Mouse (Mus musculus) large intestine, adult 2 months (tissue): ENCODE measurements at regions not wholly inside any gene's neighbourhood (a gene's known extent, or its start where the extent isn't known, plus 50 kb on each side); places are given as distances from the start of the nearest gene placed in this dataset.
"Not testable (repeated sequence)": the region's sequence is repeated elsewhere in the genome, so short reads cannot be mapped to it uniquely, and the experiment has no call there.

Experiments
- DNase-seq: peaks from one replicate; pipeline ENCODE4 v3.0.0-alpha.2; 2012; ENCODE audit warnings: low read depth, low spot score
- WGBS: fragments of 180-500 bp; shearing (Covaris S2); methylation state at CpG from one replicate; pipeline ENCODE4 v1.1.7; 2018; 5-methylcytosine and 5-hydroxymethylcytosine counted together

DNA sequence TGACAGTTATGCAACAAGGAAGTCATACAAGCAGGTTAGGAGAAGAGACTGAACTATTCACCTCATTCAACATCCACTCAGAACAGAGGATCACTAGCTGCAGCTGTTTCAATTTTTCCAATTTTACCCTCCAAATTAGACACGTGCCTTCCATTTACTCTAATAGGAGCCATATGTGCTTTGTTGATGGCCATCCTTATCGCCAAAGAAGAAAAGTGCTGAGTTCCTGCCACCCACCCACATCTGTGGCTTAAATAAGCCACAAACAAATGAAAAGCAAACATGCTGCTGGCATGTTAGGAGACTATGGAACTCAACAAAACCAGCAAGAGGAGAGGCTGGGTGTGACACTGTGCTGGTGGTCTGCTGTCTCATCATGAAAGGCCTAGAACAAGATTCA, 1786.1 kb downstream of the 9330182O14Rik start:
- DNase-seq: no peak
- 80% methylated on average over 2 of the region's 2 CpGs for WGBS

DNA sequence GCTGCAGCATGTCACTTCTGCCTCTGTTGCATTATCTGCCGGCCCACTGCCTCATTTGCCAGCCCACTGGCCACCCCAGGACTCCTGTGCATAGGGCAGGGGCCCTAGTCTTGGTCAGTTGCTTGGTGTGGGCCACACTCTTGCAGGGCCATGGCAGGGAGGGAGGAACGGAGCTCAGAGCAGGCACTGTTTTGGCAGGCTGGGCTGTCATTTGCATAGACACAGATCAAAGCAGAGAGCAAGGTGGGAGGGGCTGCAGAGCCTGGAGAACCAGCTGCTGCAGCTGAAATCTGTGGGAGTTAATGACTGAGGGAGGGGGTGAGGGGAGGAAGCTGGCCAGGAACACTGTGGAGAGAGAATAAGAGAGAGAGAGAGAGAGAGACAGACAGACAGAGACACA, 1802.5 kb downstream of the 9330182O14Rik start:
- 50% methylated on average over 2 of the region's 2 CpGs for WGBS
- no peak for DNase-seq

DNA sequence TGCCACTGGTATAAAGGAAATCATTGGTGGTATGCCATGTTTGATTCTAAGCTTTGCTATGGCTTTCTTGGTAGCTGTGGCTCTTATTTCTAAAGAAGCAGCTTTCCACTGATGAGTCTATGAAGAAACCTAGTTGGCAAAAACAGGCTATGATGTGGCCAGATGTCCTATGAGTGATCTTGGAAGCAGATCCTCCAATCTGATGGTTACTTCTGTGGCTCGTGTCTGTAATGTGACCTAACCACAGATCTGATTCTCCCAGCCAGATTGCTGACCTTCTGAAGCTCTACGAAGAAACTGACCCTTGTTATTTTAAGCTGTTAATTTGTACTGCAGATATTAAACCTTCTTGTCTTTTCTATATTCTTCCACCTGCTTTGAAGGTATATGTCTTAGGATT, 1811.1 kb downstream of the 9330182O14Rik start:
- WGBS: 79% methylated on average over 2 of the region's 2 CpGs
- DNase-seq: no peak

DNA sequence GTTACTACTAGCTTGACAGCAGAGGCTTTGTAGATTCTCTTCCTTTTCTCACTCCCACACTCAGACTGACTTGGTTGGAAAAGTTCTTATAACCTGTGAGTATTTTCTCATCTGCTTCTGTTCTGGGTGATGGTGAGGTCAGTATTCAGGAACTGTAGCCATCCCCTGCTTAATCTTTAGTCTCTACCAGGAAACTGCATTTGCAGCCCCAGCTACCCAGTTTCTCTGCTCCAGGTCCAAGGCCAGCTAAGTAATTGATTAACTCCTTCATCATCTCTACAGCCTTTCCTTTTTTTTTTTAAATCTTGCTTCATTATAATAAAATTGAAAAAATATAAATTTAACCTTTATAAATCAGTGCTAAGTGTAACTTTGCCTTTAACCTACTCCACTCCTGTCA, 1813.7 kb downstream of the 9330182O14Rik start:
- DNase-seq: no peak

DNA sequence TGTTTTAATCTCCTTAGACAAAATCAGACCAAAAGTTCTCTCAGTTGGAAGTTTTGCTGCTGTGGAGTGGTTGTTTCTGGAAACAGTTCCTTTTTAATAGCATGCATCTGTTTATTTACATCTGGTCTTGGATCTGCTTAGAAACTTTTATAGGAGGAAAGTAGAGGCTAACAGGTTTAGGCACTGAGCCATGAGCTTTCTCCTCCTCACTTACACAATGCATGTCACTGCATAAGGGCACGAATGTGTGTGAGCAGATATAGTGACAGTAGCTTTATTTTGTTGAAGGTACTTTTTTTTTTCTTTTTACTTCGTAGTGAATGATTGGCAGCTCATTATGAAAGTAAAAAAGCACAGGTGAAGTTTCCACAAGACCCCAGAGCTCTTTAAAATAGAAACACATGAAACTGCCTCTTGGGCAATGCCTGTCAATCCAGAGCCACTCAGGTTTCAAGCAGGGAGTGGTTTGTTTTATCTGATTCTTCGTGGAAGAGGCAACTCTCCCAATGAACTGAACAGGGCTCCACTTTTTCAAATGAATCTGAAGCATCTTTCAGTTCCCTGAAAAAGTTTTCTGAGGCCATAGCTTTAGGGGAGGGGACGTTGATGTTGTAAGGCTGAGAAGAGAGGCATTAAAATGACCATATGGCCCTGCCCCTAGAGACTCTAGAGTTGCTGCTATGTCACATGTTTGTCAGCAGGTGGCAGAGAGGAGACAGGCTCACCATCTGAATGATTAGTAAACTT, 1814.4 kb downstream of the 9330182O14Rik start:
- DNase-seq: no peak

DNA sequence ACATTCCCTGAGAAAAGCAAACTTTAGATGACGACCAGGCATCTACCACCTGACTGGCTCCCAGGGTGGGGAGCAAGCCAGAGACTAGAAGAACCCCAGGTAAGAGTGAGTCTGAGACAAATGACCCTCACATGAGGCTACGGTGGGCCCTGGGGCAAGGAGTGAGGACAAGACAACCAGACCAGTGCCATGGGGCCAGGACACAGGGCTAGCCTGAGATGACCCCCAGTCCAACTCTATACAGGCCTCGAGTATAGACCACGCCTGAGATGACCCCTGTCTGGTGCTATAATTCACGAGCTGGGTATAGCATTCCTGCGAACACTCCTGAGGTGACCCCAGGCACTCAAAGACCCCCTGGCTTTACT, 1814.9 kb downstream of the 9330182O14Rik start:
- no peak for DNase-seq
- WGBS: 61% methylated on average over 6 of the region's 6 CpGs

More for the DNA sequence above, 1814.4 kb downstream of the 9330182O14Rik start:
- WGBS: 12% methylated on average over 4 of the region's 4 CpGs

DNA sequence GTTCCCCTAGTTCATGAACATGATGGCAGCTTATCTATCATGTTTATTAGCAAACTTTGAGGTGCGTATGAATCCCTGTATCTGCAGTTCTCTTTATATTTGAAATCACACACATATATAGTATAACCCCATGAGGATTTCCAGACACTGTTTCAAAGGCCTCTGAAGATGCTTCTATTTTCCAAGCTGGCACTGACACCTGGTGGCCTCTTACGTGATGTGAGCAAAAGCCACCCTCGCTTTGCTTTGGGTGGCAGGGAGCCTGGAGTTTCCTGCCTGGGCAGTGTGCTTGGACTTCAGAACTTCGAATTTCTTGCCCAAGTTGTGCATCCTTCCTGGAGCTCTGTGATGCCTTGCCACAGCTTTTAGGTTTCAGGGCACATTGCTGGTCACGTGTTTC, 1817.1 kb downstream of the 9330182O14Rik start:
- no peak for DNase-seq
- 61% methylated on average over 5 of the region's 5 CpGs for WGBS

DNA sequence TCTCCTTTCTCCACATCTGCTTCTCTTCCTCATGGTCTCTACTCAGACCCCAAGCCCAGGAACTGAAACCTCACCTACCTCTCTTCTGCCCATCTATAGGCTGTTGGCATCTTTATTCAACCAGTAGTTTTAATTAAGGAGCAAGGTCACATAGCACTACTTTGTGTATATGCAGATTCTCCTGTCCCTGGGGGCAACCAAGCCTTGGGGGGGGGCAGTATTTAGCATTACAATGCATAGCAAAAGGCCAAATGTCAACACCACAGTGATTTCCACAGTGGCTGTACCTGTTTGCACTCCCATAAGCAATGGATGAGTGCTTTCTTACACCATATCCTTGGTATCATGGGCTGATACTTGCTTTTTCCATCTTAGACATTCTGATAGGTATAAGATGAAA, 1826.4 kb downstream of the 9330182O14Rik start:
- no peak for DNase-seq

DNA sequence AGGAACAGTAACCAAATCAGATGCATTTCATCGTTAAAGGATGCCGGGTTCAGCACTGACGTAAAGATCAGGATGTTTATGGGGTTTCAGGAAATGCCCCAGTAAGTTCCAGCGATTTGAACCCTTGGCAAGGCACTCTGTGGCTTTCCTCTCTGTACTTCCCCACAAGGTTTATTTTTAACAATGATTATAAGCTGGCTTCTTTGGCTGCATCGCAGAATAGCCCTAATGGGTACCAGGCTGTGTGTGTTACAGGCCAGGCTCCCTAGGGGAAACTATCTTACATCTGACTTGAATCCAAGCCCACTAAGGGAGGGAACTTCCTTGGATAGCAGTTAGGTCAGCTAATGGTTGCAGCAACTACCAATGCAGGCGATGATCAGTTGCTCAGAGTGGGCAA, 1836.7 kb downstream of the 9330182O14Rik start:
- no peak for DNase-seq
- WGBS: 64% methylated on average over 6 of the region's 6 CpGs

DNA sequence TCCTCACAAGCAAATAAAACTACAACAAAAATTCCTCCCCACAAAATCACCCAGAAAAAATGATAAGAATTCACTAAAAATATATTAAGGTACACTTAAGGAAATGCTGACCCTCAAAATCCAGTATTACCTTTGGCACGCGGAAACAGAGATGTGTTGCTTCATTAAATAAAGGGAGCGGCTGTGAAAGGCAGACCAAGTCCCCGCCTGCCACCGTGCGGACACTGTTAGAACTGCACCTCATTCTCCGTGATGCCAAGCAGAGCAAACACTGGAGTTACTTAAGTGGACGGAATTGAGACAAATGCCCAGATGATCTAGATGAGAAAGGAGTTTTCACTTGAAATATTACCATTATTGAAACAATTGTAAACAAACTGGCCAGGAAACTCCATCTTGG, 1839.1 kb downstream of the 9330182O14Rik start:
- peak; percentile 22 for DNase-seq
- 1% methylated on average over 8 of the region's 8 CpGs for WGBS

DNA sequence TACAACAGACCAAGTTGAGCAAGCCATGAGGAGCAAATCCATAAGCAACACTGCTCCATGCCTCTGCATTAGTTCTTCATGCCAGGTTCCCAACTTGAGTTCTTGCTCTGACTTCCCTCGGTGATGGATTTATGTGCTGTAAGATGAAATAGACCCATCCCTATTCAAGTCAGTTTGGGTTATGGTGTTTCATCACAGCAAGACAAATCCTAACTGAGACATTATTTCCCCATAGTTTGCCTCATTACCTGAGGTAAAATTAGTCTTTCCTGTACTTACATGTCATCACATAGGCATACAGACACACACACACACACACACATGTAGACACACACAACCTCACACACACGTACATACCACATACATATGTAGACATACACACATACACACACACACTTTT, 1843.0 kb downstream of the 9330182O14Rik start:
- DNase-seq: no peak
- 88% methylated on average over 2 of the region's 2 CpGs for WGBS

DNA sequence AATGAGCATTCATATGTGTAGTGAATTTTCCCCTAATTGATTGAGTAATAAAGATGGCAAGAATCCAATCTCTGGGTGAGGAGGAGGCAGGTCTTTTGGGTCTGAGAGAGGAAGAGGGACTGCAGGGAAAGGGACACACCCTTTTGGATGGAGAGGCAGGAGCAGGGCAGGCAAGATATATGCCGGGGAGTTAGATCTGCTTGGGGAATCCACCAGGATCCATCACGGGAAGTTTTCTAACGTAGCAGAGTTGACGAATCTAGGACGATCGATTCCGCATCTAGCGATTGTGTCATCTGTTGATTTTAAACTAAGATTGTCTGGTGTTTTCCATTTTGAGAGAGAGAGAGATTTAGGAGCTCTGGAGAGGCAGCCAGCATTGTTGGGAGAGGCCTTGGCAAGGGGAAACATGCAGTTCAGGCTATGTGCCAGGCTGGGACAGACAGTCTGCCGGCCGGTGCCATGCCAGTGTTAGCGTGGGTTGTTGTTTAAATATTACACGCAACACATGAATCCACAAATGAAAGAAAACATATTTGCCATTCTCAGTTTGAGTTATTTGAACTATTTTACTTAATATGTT, 1843.6 kb downstream of the 9330182O14Rik start:
- DNase-seq: no peak

DNA sequence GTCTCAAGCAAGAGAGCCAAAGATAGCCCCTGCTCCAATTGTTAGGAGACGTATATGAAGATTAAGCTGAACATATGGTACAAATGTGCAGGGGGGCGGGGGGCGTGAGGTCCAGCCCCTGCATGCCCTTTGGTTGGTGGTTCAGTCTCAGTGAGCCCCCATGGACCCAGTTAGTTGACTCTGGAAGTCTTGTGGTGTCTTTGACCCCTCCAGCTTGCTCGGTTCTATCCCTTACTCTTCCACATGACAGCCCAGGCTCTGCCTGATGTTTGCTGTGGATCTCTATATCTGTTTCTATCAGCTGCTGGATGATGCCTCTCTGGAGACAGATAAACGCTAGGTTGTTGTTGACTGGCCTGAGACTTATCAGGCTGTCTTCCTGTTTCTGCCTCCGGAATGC, 1849.1 kb downstream of the 9330182O14Rik start:
- DNase-seq: no peak
- WGBS: 82% methylated on average over 6 of the region's 6 CpGs

More for the DNA sequence above, 1843.6 kb downstream of the 9330182O14Rik start:
- WGBS: 73% methylated on average over 12 of the region's 12 CpGs

DNA sequence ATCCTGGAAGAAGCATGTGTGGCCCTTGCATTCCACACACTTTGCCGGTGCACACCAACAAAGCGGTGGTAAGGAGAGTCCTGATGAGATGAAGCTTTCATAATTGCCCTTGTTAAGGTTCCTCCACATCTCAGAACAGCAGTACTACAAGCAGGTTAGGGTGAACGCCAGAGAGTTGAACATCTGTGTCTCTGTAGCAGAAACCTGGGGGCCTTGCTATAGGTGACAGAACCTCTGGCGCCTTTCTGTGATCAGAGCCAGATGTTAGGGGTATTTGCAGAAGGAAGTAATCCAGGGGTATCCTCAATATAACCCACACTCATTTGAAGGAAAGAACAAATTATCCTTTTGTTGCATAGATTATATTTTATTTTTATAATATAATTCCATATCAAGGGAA, 1850.1 kb downstream of the 9330182O14Rik start:
- WGBS: 83% methylated on average over 4 of the region's 4 CpGs

DNA sequence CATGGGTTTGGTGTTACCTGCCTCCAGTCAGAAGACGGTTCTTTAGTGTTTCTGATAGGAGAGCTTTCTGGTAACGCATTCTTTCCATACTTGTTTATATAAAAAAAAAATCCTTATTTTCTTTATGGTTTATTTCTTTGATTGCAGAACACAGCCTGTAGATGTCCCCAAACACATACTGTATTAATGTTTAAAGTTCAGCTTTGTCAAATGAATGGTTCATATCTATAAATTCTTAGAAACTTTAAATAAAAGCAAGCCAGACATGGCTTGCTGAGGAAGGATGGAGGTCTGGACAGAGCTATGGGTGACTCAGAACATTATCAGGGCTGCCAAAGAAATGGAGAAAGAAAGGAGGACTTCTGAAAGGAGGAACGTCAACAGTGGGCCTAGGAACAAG, 1852.1 kb downstream of the 9330182O14Rik start:
- 68% methylated on average over 3 of the region's 3 CpGs for WGBS
- DNase-seq: no peak

More for the DNA sequence above, 1850.1 kb downstream of the 9330182O14Rik start:
- DNase-seq: no peak

DNA sequence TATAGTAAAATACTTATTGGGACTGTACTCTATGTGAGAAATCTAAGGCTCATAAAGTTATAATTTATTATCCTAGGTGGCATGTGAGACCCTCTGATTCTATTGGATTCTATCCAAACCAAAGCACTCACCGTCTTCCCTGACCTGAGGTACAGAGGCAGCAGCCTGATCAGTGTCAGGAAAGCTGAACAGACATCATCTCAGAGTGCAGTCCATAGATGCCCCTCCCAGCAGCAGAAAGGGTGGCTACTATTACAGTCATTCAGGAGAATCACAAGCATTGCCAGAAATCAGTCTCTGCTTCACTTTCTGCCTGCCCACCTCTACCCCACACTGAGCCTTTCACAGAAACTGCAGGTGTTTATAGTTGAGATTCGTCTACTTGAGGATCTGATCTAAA, 1854.9 kb downstream of the 9330182O14Rik start:
- DNase-seq: no peak
- WGBS: 51% methylated on average over 2 of the region's 2 CpGs

DNA sequence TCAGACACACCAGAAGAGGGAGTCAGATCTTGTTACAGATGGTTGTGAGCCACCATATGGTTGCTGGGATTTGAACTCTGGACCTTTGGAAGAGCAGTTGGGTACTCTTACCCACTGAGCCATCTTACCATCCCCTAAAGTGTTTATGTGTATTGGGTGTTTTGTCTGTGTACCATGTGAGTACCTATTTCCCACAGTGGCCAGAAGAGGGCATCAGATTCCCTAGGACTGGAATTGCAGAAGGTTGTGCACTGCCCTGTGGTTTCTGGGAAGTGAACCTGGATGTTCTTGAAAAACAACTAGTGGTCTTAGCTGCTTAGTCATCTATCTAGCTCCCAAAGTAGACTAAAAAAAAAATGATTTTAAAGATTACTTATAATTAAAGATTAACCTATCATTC, 1857.7 kb downstream of the 9330182O14Rik start:
- no peak for DNase-seq

DNA sequence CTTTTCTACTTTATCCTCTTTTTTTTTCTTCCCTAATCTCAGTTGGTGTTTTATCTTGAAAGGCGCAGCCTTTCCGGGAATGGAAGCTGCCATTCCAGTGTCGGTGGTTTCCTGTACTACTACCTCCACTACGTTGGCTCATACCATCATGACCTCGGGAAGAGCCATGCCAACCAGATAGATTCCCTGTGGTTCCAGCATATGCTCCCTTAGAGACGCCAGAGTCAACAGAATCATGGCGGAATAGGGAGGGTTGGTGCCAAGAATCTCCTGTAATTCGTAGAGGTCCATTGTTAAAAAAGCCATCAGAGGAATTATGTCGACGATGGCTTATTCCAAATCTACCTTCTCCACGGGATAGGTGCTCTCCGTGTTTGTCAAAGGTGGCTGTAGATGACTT, 1898.1 kb downstream of the 9330182O14Rik start:
- DNase-seq: not testable (repeated sequence)
- 94% methylated on average over 12 of the region's 12 CpGs for WGBS

DNA sequence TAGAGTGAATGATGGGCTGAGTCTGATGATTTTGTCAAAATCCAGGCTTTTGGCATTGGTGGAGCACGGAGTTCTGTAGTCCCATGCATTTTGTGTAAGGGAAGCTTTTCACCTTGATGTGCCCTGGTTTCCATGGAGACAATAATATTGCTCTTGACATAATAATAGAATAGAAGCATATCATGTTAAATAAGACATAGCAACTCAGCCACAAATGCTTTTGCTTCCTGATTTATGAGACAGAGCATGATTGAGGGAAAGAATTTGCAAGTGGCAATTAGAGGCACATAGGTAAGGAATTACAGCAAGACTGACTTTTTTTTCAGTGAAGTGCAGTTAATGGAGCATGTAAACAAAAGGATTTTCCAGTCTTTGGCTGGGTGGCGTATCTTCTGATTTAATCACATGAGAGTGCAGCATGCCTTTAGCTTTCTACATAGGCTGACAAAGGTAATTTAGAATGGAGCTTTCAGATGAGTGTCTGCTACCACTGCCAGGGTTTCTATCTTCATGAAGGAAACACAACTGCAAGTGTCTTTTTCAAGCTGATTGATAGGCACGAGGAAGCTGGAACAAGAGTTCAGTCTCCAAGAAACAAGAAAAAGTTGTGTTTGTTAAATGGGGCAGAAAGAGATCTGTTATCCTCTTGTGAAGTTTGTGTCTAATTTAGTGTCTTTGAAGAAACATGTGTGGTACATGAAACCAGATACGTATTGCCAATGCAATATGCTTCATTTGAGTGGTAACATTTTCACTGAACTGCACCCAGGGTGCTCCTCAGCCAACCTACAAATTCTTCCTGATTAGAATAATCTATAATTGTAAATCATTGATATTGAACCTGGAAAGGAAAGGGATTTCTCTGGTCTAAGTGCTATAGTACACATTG, 1913.2 kb downstream of the 9330182O14Rik start:
- WGBS: 69% methylated on average over 4 of the region's 4 CpGs
- no peak for DNase-seq

DNA sequence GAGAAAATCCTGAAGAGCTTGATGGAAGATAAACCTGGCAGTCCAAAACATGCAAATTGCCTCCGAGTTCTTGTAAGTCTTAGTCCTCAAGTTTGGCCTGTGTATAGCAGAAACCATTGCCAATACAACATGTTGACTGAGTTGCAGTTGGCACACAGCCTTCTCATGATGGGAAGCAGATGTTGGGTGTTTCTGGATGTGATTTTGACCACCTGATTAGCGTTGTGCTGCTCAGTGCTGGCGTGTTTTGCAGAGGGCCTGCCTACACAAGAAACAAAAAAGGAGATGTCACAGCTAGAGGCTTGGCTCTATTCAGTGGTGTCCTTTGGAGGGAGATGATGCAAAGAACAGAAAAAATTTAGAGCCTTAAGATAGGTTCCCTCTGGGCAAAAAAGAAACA, 1922.6 kb downstream of the 9330182O14Rik start:
- DNase-seq: no peak
- WGBS: 52% methylated on average over 3 of the region's 3 CpGs
